Mouse (Mus musculus): ENCODE data around the gene Wwtr1. TPM values are rescaled to one million over a fixed set of nuclear protein-coding genes. Genes with fewer than 3 reads are reported as not detected.

The Wwtr1 gene
- total RNA-seq, 2 experiments from 2014 or later, result 81.0 to 83.0 TPM

Small RNA genes within 50 kb of the gene (microRNA-seq; reads per million reads assigned to microRNA genes)
- 0 reads per million in 2 experiments for gene Mir6377

Other genes starting within 250 kb of the Wwtr1 start
- not detected for gene Tm4sf4, start 150.6 kb downstream of the Wwtr1 start, total RNA-seq (2021)
- 10 to 100 TPM; 17.9 to 19.9 TPM for gene Commd2, start 75.8 kb upstream of the Wwtr1 start, total RNA-seq (2021)
- gene Ankub1, start 116.9 kb upstream of the Wwtr1 start, total RNA-seq (2021), result not detected
- gene Rnf13, start 160.2 kb upstream of the Wwtr1 start, total RNA-seq (2021), result 10 to 100 TPM; 42.0 to 51.5 TPM

All from heart, postnatal 10 days (tissue).